13 mouse cellular contexts compared by ENCODE assay signal in genomic region chr1:163023075-163023474, GRCm38 (mm10).
"Had no signal": no experiment of that assay in that cellular context is flagged by ENCODE, and none has a peak within 500 bp of the region (broad histone marks: within the 10 kb centered on the region; RNA-seq: fewer than 3 reads in every experiment).

No protein-coding gene starts in this region.

- ATAC-seq: midbrain, embryonic 16.5 days had no signal

- DNase-seq: lung, adult 18-20 months; lung, embryonic 14.5 days; lung, postnatal 10 days; lung, postnatal 4 days; midbrain, embryonic 14.5 days; retina, postnatal 1 day; right cerebral cortex, postnatal 25 days; right cerebral cortex, postnatal 4 days; spleen, adult 18-20 months; thymus, adult 18-20 months; thymus, postnatal 14 days; thymus, postnatal 36 days had no signal
